Mouse (Mus musculus) midbrain, embryonic 14.5 days (tissue): Measurements from ENCODE around the gene Macf1. TPM values are rescaled to one million over a fixed set of nuclear protein-coding genes. Genes with fewer than 3 reads are reported as not detected.

Source experiments
- ATAC-seq: fragments of 200-750 bp; cut with Nextera tagmentation; 2 replicates; pipeline ENCODE4 v1.8.0; 2017; ENCODE audit warnings: moderate number of reproducible peaks, moderate library complexity; ENCODE audit not compliant: low FRiP score, low TSS enrichment
- DNase-seq: peaks from one replicate; pipeline ENCODE4 v3.0.0-alpha.2; 2015
- H3K27ac ChIP-seq: fragments of 300-500 bp; sonication (generic); replicated peaks from 2 replicates; pipeline ENCODE4 v1.5.1; 2014; ENCODE audit warnings: mild to moderate bottlenecking, low read depth, low read length, moderate library complexity
- H3K27me3 ChIP-seq: fragments of 300-500 bp; sonication (generic); 2 replicates; pipeline ENCODE4 v1.6.1; 2014; ENCODE audit warnings: low read length, control low read depth, mixed read lengths; ENCODE audit not compliant: control insufficient read depth, insufficient read depth
- H3K36me3 ChIP-seq: fragments of 300-500 bp; sonication (generic); 2 replicates; pipeline ENCODE4 v1.6.1; 2014; ENCODE audit warnings: low read length, control low read depth; ENCODE audit not compliant: control insufficient read depth, insufficient read depth
- H3K4me1 ChIP-seq: fragments of 300-500 bp; sonication (generic); 2 replicates; pipeline ENCODE4 v1.6.1; 2014; ENCODE audit warnings: mild to moderate bottlenecking, antibody characterized with exemption, low read length, control low read depth; ENCODE audit not compliant: control insufficient read depth, insufficient read depth
- H3K4me2 ChIP-seq: fragments of 300-500 bp; sonication (generic); 2 replicates; pipeline ENCODE4 v1.6.1; 2014; ENCODE audit warnings: mild to moderate bottlenecking, low read length, moderate library complexity
- H3K4me3 ChIP-seq: fragments of 300-500 bp; sonication (generic); replicated peaks from 2 replicates; pipeline ENCODE4 v1.5.1; 2014; ENCODE audit warnings: low read depth, low read length
- H3K9ac ChIP-seq: fragments of 300-500 bp; sonication (generic); replicated peaks from 2 replicates; pipeline ENCODE4 v1.6.1; 2014; ENCODE audit warnings: mild to moderate bottlenecking, low read length, moderate library complexity
- H3K9me3 ChIP-seq: fragments of 300-500 bp; sonication (generic); 2 replicates; pipeline ENCODE4 v1.6.1; 2016; ENCODE audit warnings: low read length, control low read depth, mixed read lengths; ENCODE audit not compliant: control insufficient read depth
- WGBS: fragments of 180-500 bp; shearing (Covaris S2); extraction: QIAGEN DNeasy Blood & Tissue Kit; methylation state at CpG from one replicate; pipeline ENCODE4 v1.1.7; 2014; 5-methylcytosine and 5-hydroxymethylcytosine counted together
- polyA plus RNA-seq: library from polyadenylated mRNA; unstranded; fragments of >200 nt; fragmentation: Nextera tagmentation; extraction: Ambion mirVana; gene quantifications from 2 replicates; pipeline ENCODE4 v1.2.1, GENCODE M21; 2014

Gene Macf1
- polyA plus RNA-seq, 1 experiment from 2014 or later: 140 TPM

DNA sequence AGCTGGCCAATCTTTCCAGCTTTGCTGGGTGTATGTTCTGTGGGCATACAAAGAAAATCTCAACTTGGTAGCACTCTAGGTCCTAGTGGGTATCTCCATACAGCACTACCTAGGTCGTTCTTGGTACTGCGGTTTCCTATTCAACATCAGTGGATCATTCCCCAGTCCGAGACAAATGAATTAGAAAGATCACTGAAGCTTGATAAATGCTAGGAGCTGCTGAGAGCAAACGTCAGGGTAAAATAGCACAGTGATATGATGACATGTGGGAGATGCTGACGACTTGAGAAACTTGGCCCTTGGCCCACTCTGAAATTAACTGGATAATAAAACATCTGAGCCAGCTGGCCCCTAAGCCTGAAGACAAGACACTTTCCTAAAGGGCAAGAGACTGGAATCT is 78.2 kb downstream of the Macf1 start:
- H3K27me3 ChIP-seq: no peaks in the 10 kb centered on the region
- no peak overlapping the region for H3K9ac ChIP-seq
- H3K4me1 ChIP-seq: 0 out of 2 replicates have a peak, but pooled peaks cover 4% of the 10 kb centered on the region
- no peaks in the 10 kb centered on the region for H3K9me3 ChIP-seq
- no peaks in the 10 kb centered on the region for H3K36me3 ChIP-seq
- no peak overlapping the region for H3K4me2 ChIP-seq
- peak; percentile 30 for DNase-seq
- H3K4me3 ChIP-seq: no peak overlapping the region
- H3K27ac ChIP-seq: no peak overlapping the region
- no peak for ATAC-seq
- 52% methylated on average over 5 of the region's 5 CpGs for WGBS

DNA sequence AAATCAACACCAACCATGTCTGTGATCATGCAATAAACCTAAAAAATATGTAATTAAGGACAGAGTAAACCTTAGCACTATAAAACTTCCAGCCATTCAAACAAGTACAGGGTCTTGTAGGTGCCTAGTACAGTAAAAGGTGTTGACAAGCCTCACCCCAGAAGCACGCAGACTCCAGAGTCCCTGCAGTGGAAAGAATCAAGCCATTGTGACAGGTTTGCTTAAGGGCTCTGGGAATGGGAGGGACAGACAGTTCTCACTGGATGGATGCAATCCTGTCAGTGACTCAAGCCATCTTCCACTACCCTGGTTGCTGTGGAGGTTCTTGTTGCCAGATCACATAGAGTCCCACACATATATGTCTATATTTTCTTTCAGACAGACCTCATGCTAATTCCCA is 78.9 kb downstream of the Macf1 start:
- Histone ChIP-seq H3K4me1 (0 out of 2 replicates have a peak, but pooled peaks cover 4% of the 10 kb centered on the region), H3K4me2 (no peak overlapping the region), H3K4me3 (no peak overlapping the region), H3K27ac (no peak overlapping the region), H3K9me3 (no peaks in the 10 kb centered on the region), H3K36me3 (no peaks in the 10 kb centered on the region), H3K9ac (no peak overlapping the region), H3K27me3 (no peaks in the 10 kb centered on the region)
- ATAC-seq (no peak), DNase-seq (no peak)
- WGBS: 59% methylated on average over 1 of the region's 1 CpGs

DNA sequence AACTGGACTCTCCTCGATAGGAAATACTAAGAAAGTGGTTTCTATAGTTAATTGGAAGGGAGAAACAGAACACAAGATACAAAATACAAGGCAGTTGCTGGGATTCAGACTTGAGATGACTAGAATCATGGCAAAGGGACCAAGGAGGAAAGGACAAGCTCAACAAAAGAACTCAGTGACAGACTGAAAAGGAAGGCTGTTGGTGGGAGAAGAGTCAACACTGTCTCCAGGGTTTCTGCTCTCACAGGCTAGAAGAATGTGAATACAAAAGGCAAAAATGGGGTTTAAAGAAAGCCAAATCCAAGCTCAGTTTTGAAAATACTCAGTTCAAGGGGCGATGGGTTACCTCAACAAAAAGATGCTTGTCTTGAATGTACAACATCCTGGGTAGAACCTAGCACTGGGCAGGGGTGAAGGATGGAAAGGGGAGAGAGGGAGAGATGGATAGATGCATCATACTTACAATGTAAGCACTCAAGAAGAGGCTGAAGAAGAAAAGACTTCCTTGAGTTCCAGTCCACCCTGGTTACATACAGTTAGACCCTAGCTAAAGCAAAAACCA is 81.4 kb downstream of the Macf1 start:
- H3K4me2 ChIP-seq: no peak overlapping the region
- H3K9ac ChIP-seq: no peak overlapping the region
- H3K36me3 ChIP-seq: no peaks in the 10 kb centered on the region
- H3K4me1 ChIP-seq: 0 out of 2 replicates have a peak, but pooled peaks cover 4% of the 10 kb centered on the region
- no peak overlapping the region for H3K27ac ChIP-seq
- ATAC-seq: no peak
- H3K9me3 ChIP-seq: no peaks in the 10 kb centered on the region
- H3K4me3 ChIP-seq: no peak overlapping the region
- no peak for DNase-seq
- 60% methylated on average over 2 of the region's 2 CpGs for WGBS
- H3K27me3 ChIP-seq: no peaks in the 10 kb centered on the region

DNA sequence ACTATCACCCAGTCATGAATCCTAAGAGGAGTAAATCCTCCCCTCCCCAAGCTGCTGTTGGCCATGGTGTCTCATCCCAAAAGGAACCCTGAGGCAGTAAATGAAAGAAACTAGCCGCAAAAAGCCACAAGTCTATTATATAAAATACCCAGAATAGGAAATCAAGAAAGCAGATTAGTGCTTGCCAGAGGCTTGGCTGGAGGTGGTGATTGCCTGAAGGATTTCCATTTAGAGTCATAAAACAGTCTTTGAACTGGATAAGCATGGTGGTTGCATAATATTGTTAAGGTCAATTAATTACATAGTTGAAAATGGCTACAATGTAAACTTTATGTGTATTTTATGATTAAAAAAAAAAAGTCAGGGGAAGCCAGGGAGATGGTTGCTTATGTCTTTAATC is 83.1 kb downstream of the Macf1 start:
- DNase-seq (no peak), ATAC-seq (no peak)
- Histone ChIP-seq H3K9me3 (no peaks in the 10 kb centered on the region), H3K4me2 (no peak overlapping the region), H3K4me3 (no peak overlapping the region), H3K27me3 (no peaks in the 10 kb centered on the region), H3K27ac (no peak overlapping the region), H3K4me1 (0 out of 2 replicates have a peak, but pooled peaks cover 4% of the 10 kb centered on the region), H3K9ac (no peak overlapping the region), H3K36me3 (no peaks in the 10 kb centered on the region)
- WGBS: 64% methylated on average over 1 of the region's 1 CpGs

DNA sequence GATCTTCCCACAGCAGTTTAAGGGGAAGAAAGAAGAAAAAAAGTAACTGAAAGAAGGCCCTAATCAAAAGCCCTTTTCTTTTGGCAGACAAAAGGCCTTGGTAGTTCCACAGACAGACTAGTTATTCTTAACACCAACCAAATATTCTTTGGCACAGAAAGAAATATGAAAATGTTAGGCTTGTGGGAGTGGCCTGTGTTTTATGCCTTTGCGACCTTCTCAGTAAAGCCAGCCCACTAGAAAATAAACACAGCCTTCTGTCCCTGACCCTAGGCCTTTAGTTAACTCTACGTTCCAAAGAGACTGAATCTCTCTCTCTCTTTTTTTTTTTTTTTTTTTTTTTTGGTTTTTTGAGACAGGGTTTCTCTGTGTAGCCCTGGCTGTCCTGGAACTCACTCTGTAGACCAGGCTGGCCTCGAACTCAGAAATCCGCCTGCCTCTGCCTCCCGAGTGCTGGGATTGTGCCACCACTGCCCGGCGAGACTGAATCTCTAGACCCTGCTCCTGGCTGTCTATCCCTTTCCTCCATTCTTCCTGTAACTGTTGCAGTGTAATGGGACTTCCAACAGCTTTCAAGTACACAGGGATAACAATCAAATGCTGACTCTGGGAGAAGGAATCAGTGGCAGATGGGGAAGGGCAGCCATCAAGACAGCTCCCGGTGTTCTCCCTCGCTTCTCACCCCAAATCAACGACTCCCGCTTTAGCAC is 85.5 kb downstream of the Macf1 start:
- Histone ChIP-seq H3K27ac (no peak overlapping the region), H3K9me3 (no peaks in the 10 kb centered on the region), H3K4me1 (peaks cover 22% of the 10 kb centered on the region), H3K4me2 (no peak overlapping the region), H3K4me3 (no peak overlapping the region), H3K9ac (no peak overlapping the region), H3K27me3 (no peaks in the 10 kb centered on the region), H3K36me3 (no peaks in the 10 kb centered on the region)
- 87% methylated on average over 11 of the region's 11 CpGs for WGBS
- DNase-seq (no peak), ATAC-seq (no peak)

DNA sequence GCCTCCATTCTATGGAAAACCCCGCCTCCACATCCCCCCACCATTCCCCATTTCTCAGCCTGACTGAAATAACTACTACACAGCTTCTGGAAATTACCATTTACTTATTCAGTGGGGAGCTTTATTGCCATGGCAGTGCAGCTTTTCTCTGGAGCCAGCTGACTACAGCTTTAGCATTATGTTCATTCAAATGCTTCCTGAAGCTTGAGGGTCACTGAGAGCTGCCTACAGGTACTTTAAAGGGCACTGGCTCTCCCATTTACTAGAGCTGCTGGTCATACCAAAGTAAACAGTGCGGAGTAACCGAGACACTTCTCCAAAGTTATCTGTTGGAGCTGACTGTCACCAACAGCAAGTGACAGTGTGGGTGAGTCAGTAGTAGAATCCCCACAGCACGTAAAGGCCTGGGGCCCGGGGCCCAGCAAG is 89.8 kb downstream of the Macf1 start:
- WGBS: 19% methylated on average over 5 of the region's 5 CpGs
- peak; percentile 62 for DNase-seq

DNA sequence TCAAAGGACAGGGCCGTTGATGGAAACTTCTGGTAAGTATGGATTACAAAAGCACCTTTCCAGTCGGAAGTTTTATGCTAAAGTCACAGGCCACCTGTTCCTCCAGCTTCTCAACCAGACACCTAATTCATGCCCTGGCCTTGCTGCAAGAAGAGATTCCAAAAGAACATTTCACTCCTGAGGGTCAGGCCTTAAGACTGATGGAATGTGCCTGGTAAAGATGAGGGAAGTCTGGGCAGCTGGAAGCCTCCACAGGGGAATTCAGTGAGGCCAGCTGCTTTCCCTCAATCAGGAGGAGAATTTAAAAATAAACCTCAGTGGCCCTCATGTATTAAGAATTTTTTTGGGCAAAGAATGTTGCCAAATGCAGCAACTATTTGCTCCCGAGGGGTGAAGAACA is 90.5 kb downstream of the Macf1 start:
- H3K9me3 ChIP-seq: no peaks in the 10 kb centered on the region
- H3K4me2 ChIP-seq: no peak overlapping the region
- no peaks in the 10 kb centered on the region for H3K36me3 ChIP-seq
- H3K9ac ChIP-seq: no peak overlapping the region
- no peak overlapping the region for H3K4me3 ChIP-seq
- H3K27me3 ChIP-seq: no peaks in the 10 kb centered on the region
- peak overlapping the region; percentile 46; the same call in 1 of the 2 replicates for H3K27ac ChIP-seq
- peaks cover 36% of the 10 kb centered on the region for H3K4me1 ChIP-seq
- DNase-seq (no peak), ATAC-seq (no peak)
- 26% methylated on average over 3 of the region's 3 CpGs for WGBS

More for the DNA sequence above, 89.8 kb downstream of the Macf1 start:
- no peaks in the 10 kb centered on the region for H3K9me3 ChIP-seq
- H3K4me2 ChIP-seq: no peak overlapping the region
- no peaks in the 10 kb centered on the region for H3K27me3 ChIP-seq
- ATAC-seq: no peak; the same call in 1 of the 2 replicates
- H3K36me3 ChIP-seq: no peaks in the 10 kb centered on the region
- H3K27ac ChIP-seq: peak overlapping the region; percentile 32; the same call in 1 of the 2 replicates
- peaks cover 36% of the 10 kb centered on the region for H3K4me1 ChIP-seq
- H3K4me3 ChIP-seq: no peak overlapping the region
- H3K9ac ChIP-seq: no peak overlapping the region

DNA sequence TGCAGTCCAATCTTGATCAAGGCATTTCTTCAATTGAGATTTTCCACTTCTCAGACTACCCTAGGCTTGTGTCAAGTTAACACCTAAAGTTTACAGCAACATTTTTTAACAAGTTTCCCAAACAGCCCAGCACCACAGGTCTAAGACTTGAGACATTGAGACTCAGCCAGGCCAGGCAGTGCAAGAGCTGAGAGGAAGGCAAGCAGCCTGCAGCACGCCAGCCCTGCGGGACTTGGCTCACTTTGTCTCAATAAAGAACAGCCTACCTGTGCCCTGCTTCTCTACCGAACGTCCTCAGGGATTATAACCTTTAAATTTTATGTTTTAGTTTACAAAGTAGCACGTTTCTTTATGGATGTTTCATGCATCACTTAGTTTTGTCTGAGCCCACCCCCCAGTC is 92.1 kb downstream of the Macf1 start:
- no peak for DNase-seq
- no peaks in the 10 kb centered on the region for H3K9me3 ChIP-seq
- no peak overlapping the region for H3K4me2 ChIP-seq
- WGBS: 76% methylated on average over 5 of the region's 5 CpGs
- H3K4me3 ChIP-seq: no peak overlapping the region
- H3K36me3 ChIP-seq: no peaks in the 10 kb centered on the region
- no peaks in the 10 kb centered on the region for H3K27me3 ChIP-seq
- no peak overlapping the region for H3K27ac ChIP-seq
- peaks cover 36% of the 10 kb centered on the region for H3K4me1 ChIP-seq
- no peak overlapping the region for H3K9ac ChIP-seq
- no peak for ATAC-seq
